Mouse (Mus musculus) MEL (cell line): ENCODE results near the gene Hira. TPM values are rescaled to one million over a fixed set of nuclear protein-coding genes. Genes with fewer than 3 reads are reported as not detected.

ENCODE experiments used
- DNase-seq: peaks from one replicate; pipeline ENCODE4 v3.0.0; 2011; ENCODE audit warnings: low read depth, low spot score
- H3K27ac ChIP-seq: 2 replicates; pipeline ENCODE4 v1.5.1; 2012; ENCODE audit warnings: low read depth, mild to moderate bottlenecking, control low read depth, low read length, moderate library complexity; ENCODE audit not compliant: control insufficient read depth
- H3K27me3 ChIP-seq, 2 experiments: fragments of 150-350 bp in 1 of 2; sonication (generic) in 1 of 2; 2 replicates each; pipeline ENCODE4 v1.6.1; 2012; ENCODE audit warnings: low read length in 2 of 2, mild to moderate bottlenecking in 2 of 2, improper control_type of control experiment in 1 of 2, moderate library complexity in 1 of 2; ENCODE audit not compliant: insufficient read depth in 2 of 2, control insufficient read depth in 1 of 2
- H3K36me3 ChIP-seq, 2 experiments: 2 replicates each; pipeline ENCODE4 v1.6.1; 2012 to 2014; ENCODE audit warnings: low read length in 2 of 2, improper control_type of control experiment in 1 of 2, inconsistent platforms in 1 of 2, mild to moderate bottlenecking in 1 of 2; ENCODE audit not compliant: insufficient read depth in 2 of 2, control insufficient read depth in 1 of 2
- H3K4me1 ChIP-seq, 2 experiments: fragments of 150-350 bp in 1 of 2; sonication (generic) in 1 of 2; 2 replicates each; pipeline ENCODE4 v1.6.1; 2012; ENCODE audit warnings: low read length in 2 of 2, improper control_type of control experiment in 1 of 2, mild to moderate bottlenecking in 1 of 2; ENCODE audit not compliant: insufficient read depth in 2 of 2, control insufficient read depth in 1 of 2
- H3K4me3 ChIP-seq, 2 experiments: fragments of 150-350 bp in 1 of 2; sonication (generic) in 1 of 2; 2 replicates each; pipeline ENCODE4 v1.5.1; 2012; ENCODE audit warnings: low read depth in 2 of 2, low read length in 2 of 2, mild to moderate bottlenecking in 2 of 2, moderate library complexity in 2 of 2, control low read depth in 1 of 2, improper control_type of control experiment in 1 of 2; ENCODE audit not compliant: control insufficient read depth in 1 of 2, insufficient read depth in 1 of 2
- H3K79me2 ChIP-seq: 2 replicates; pipeline ENCODE4 v1.6.1; 2012; ENCODE audit warnings: mild to moderate bottlenecking, low read length, moderate library complexity; ENCODE audit not compliant: control insufficient read depth, poor library complexity, insufficient read depth
- H3K9ac ChIP-seq: 2 replicates; pipeline ENCODE4 v1.6.1; 2012; ENCODE audit warnings: low read depth, mild to moderate bottlenecking, control low read depth, low read length, moderate library complexity; ENCODE audit not compliant: control insufficient read depth, poor library complexity, severe bottlenecking
- H3K9me3 ChIP-seq: fragments of 150-350 bp; sonication (generic); replicated peaks from 2 replicates; pipeline ENCODE4 v1.6.1; 2012; ENCODE audit warnings: mild to moderate bottlenecking, low read length, improper control_type of control experiment, moderate library complexity; ENCODE audit not compliant: insufficient read depth
- BHLHE40 ChIP-seq: IDR thresholded peaks from 2 replicates; pipeline ENCODE4 v1.6.1; 2012; ENCODE audit warnings: low read depth, mild to moderate bottlenecking, inconsistent platforms, low read length, improper control_type of control experiment, borderline replicate concordance
- CHD1 ChIP-seq: IDR thresholded peaks from 2 replicates; pipeline ENCODE4 v1.6.1; 2012; ENCODE audit warnings: low read depth, mild to moderate bottlenecking, inconsistent platforms, low read length, improper control_type of control experiment
- ELF1 ChIP-seq: IDR thresholded peaks from 2 replicates; pipeline ENCODE4 v1.6.1; 2014; ENCODE audit warnings: low read depth, mild to moderate bottlenecking, inconsistent platforms, low read length, improper control_type of control experiment, moderate library complexity
- ETS1 ChIP-seq: IDR thresholded peaks from 2 replicates; pipeline ENCODE4 v1.6.1; 2012; ENCODE audit warnings: low read depth, mild to moderate bottlenecking, inconsistent platforms, low read length, improper control_type of control experiment, moderate library complexity
- GABPA ChIP-seq: IDR thresholded peaks from 2 replicates; pipeline ENCODE4 v1.6.1; 2012; ENCODE audit warnings: low read depth, mild to moderate bottlenecking, inconsistent platforms, low read length, improper control_type of control experiment, moderate library complexity
- GATA1 ChIP-seq: IDR thresholded peaks from 2 replicates; pipeline ENCODE4 v1.6.1; 2011; ENCODE audit warnings: low read depth, low read length, improper control_type of control experiment
- HCFC1 ChIP-seq: IDR thresholded peaks from 2 replicates; pipeline ENCODE4 v1.6.1; 2012; ENCODE audit warnings: low read depth, mild to moderate bottlenecking, inconsistent platforms, low read length, improper control_type of control experiment, moderate library complexity
- MAFK ChIP-seq: IDR thresholded peaks from 2 replicates; pipeline ENCODE4 v1.6.1; 2011; ENCODE audit warnings: low read depth, mild to moderate bottlenecking, low read length, improper control_type of control experiment, borderline replicate concordance
- MAZ ChIP-seq: IDR thresholded peaks from 2 replicates; pipeline ENCODE4 v1.6.1; 2012; ENCODE audit warnings: low read depth, mild to moderate bottlenecking, inconsistent platforms, low read length, improper control_type of control experiment
- MXI1 ChIP-seq: IDR thresholded peaks from 2 replicates; pipeline ENCODE4 v1.6.1; 2011; ENCODE audit warnings: mild to moderate bottlenecking, low read depth, low read length, improper control_type of control experiment
- MYB ChIP-seq: IDR thresholded peaks from 2 replicates; pipeline ENCODE4 v1.6.1; 2011; ENCODE audit warnings: mild to moderate bottlenecking, low read depth, low read length, improper control_type of control experiment
- MYC ChIP-seq: IDR thresholded peaks from 2 replicates; pipeline ENCODE4 v1.6.1; 2011; ENCODE audit warnings: low read depth, mild to moderate bottlenecking, low read length, improper control_type of control experiment, moderate library complexity
- NRF1 ChIP-seq: IDR thresholded peaks from 2 replicates; pipeline ENCODE4 v1.6.1; 2014; ENCODE audit warnings: low read depth, mild to moderate bottlenecking, inconsistent platforms, low read length, improper control_type of control experiment, moderate library complexity; ENCODE audit not compliant: poor library complexity, insufficient read depth, severe bottlenecking
- POLR2A ChIP-seq, 2 experiments: IDR thresholded peaks; 2 replicates each; pipeline ENCODE4 v1.6.1; 2011 to 2012; ENCODE audit warnings: low read length in 2 of 2, mild to moderate bottlenecking in 2 of 2, control low read depth in 1 of 2, improper control_type of control experiment in 1 of 2, low read depth in 1 of 2, moderate library complexity in 1 of 2; ENCODE audit not compliant: control insufficient read depth in 1 of 2, insufficient read depth in 1 of 2, poor library complexity in 1 of 2
- POLR2AphosphoS2 ChIP-seq: IDR thresholded peaks from 2 replicates; pipeline ENCODE4 v1.6.1; 2011; ENCODE audit warnings: low read length, improper control_type of control experiment
- POLR2AphosphoS5 ChIP-seq: IDR thresholded peaks from 2 replicates; pipeline ENCODE4 v1.6.1; 2012; ENCODE audit warnings: low read depth, borderline replicate concordance, mild to moderate bottlenecking, inconsistent platforms, low read length, moderate library complexity, mixed read lengths
- RAD21 ChIP-seq: IDR thresholded peaks from 2 replicates; pipeline ENCODE4 v1.6.1; 2011; ENCODE audit warnings: mild to moderate bottlenecking, low read depth, low read length, improper control_type of control experiment
- SIN3A ChIP-seq: IDR thresholded peaks from 2 replicates; pipeline ENCODE4 v1.6.1; 2012; ENCODE audit warnings: low read length, improper control_type of control experiment, inconsistent platforms
- TAL1 ChIP-seq: IDR thresholded peaks from 2 replicates; pipeline ENCODE4 v1.6.1; 2012; ENCODE audit warnings: mild to moderate bottlenecking, inconsistent platforms, low read length, moderate library complexity, mixed read lengths
- TCF12 ChIP-seq: IDR thresholded peaks from 2 replicates; pipeline ENCODE4 v1.6.1; 2014; ENCODE audit warnings: low read depth, mild to moderate bottlenecking, inconsistent platforms, low read length, improper control_type of control experiment, moderate library complexity
- USF2 ChIP-seq, 2 experiments: IDR thresholded peaks; 2 replicates each; pipeline ENCODE4 v1.6.1; 2011 to 2012; ENCODE audit warnings: improper control_type of control experiment in 2 of 2, low read length in 2 of 2, borderline replicate concordance in 1 of 2, inconsistent platforms in 1 of 2, low read depth in 1 of 2, mild to moderate bottlenecking in 1 of 2; ENCODE audit not compliant: insufficient read depth in 1 of 2
- ZC3H11A ChIP-seq: IDR thresholded peaks from 2 replicates; pipeline ENCODE4 v1.6.1; 2012; ENCODE audit warnings: low read depth, mild to moderate bottlenecking, inconsistent platforms, low read length, improper control_type of control experiment
- ZMIZ1 ChIP-seq: IDR thresholded peaks from 2 replicates; pipeline ENCODE4 v1.6.1; 2012; ENCODE audit warnings: low read depth, mild to moderate bottlenecking, inconsistent platforms, low read length, improper control_type of control experiment, moderate library complexity
- ZNF384 ChIP-seq: IDR thresholded peaks from 2 replicates; pipeline ENCODE4 v1.6.1; 2012; ENCODE audit warnings: low read depth, mild to moderate bottlenecking, inconsistent platforms, low read length, improper control_type of control experiment
- polyA plus RNA-seq, 2 experiments: library from polyadenylated mRNA; stranded (reverse) in 1 of 2; unstranded in 1 of 2; fragments of >175 nt in 1 of 2; fragments of >200 nt in 1 of 2; gene quantifications; 2 replicates each; pipeline versions ENCODE4 v1.2.1 to v1.2.4; 2012; ENCODE audit warnings: low replicate concordance in 2 of 2, low read depth in 1 of 2; ENCODE audit not compliant: insufficient read length in 2 of 2, insufficient read depth in 1 of 2, missing spikeins in 1 of 2
- total RNA-seq: library from RNA; depleted of rRNA; stranded (reverse); fragments of 300-350 nt; gene quantifications from 2 replicates; pipeline ENCODE4 v1.2.3, GENCODE M21; 2012

Gene Hira
- total and polyA plus RNA-seq, 3 experiments, result 40.9 to 203 TPM; not detected in 1

DNA sequence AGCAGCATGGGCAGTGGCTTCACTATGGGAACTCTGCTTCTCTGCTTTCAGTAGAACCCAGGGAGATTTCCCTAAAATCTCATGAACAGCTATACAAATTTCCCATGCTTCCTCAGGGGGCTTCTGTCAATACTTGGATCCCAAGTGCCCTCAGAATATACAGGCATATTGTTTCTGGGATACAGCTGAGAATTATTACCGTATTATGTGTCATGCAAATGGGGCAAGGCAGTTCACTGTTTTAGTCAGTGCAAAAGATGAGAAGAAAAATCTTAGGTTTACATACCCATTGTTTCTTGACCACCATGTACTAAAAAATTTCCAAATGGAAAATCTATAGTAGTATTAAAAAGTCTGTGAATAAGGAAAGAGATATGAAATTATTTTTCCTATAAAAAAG lies 126.9 kb downstream of the Hira start:
- H3K4me3 ChIP-seq, result no peak overlapping the region
- no peaks in the 10 kb centered on the region for H3K36me3 ChIP-seq
- H3K79me2 ChIP-seq, result no peaks in the 10 kb centered on the region
- no peak for DNase-seq
- peaks cover 0 to 1% of the 10 kb centered on the region in 2 experiments; a peak in 1 of 4 replicates for H3K27me3 ChIP-seq
- no peak overlapping the region for H3K27ac ChIP-seq
- no peaks in the 10 kb centered on the region for H3K4me1 ChIP-seq
- H3K9me3 ChIP-seq, result no peaks in the 10 kb centered on the region
- no peak overlapping the region for H3K9ac ChIP-seq
- TF ChIP-seq POLR2AphosphoS5 (no peak), BHLHE40 (no peak), GABPA (no peak), ELF1 (no peak), SIN3A (no peak), HCFC1 (no peak), ZC3H11A (no peak), TAL1 (no peak), NRF1 (no peak), ETS1 (no peak), MYB (no peak), ZNF384 (no peak), MXI1 (no peak), GATA1 (no peak), ZMIZ1 (no peak), USF2 (IDR thresholded peaks at IDR 0.05; ENCODE audit: borderline replicate concordance in 1 of 2, insufficient read depth in 1 of 2, low read depth in 1 of 2, low read length in 2 of 2) (no peak)

DNA sequence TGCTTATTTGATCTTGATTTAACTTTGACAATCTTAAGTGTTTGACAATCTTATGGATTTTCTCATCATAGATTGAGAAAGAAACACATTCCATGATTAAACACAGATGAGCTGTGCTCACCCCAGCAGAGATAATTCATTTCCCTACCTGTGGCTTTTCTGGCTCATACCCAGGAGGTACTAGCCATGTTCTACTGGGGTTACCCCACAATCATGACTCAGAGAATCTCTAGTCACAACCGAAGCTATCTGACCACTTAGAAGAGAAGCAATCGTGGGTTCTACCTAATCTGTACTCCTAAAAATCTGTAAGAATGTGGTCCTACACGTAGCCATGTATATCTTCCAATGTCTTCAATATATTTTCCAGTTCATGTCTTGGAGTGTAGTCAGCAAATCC lies 128.5 kb downstream of the Hira start:
- Histone ChIP-seq H3K79me2 (no peaks in the 10 kb centered on the region), H3K4me1 (no peaks in the 10 kb centered on the region), H3K9me3 (no peaks in the 10 kb centered on the region), H3K9ac (no peak overlapping the region), H3K27me3 (peaks cover 0 to under 1% of the 10 kb centered on the region in 2 experiments; a peak in 1 of 4 replicates), H3K36me3 (no peaks in the 10 kb centered on the region), H3K27ac (no peak overlapping the region), H3K4me3 (no peak overlapping the region)
- TF ChIP-seq BHLHE40, result no peak
- no peak for TF ChIP-seq MYC
- no peak for TF ChIP-seq TAL1
- TF ChIP-seq MAFK, result no peak
- no peak for TF ChIP-seq USF2 (IDR thresholded peaks at IDR 0.05; ENCODE audit: borderline replicate concordance in 1 of 2, insufficient read depth in 1 of 2, low read depth in 1 of 2, low read length in 2 of 2)
- no peak for TF ChIP-seq ZMIZ1
- no peak for TF ChIP-seq ETS1
- no peak for TF ChIP-seq POLR2AphosphoS5
- no peak for TF ChIP-seq RAD21
- no peak for TF ChIP-seq ELF1
- TF ChIP-seq MXI1, result no peak
- TF ChIP-seq POLR2A (IDR thresholded peaks at IDR 0.05; ENCODE audit: control insufficient read depth in 1 of 2, insufficient read depth in 1 of 2, low read depth in 1 of 2, low read length in 2 of 2, poor library complexity in 1 of 2), result no peak
- TF ChIP-seq TCF12, result no peak
- TF ChIP-seq SIN3A, result no peak
- TF ChIP-seq CHD1, result no peak
- TF ChIP-seq HCFC1, result no peak
- TF ChIP-seq POLR2AphosphoS2, result no peak
- TF ChIP-seq MYB, result no peak
- TF ChIP-seq MAZ, result no peak
- no peak for DNase-seq
